Mouse (Mus musculus): Measurements from ENCODE around the gene Gm8251. TPM values are rescaled to one million over a fixed set of nuclear protein-coding genes. Genes with fewer than 3 reads are reported as not detected.

Gene Gm8251
- total RNA-seq, 2 experiments from 2014 or later: not detected

Other genes starting within 250 kb of the Gm8251 start
- gene Uxs1, start 234.1 kb downstream of the Gm8251 start, total RNA-seq (2021): 10 to 100 TPM; 11.4 to 15.0 TPM
- gene Tpp2, start 128.3 kb downstream of the Gm8251 start, total RNA-seq (2021): 10 to 100 TPM; 31.5 to 35.0 TPM
- gene Mettl21c, start 41.9 kb downstream of the Gm8251 start, total RNA-seq (2021): 10 to 100 TPM; 53.9 to 62.2 TPM
- gene Tex30, start 40.5 kb upstream of the Gm8251 start, total RNA-seq (2021): 1 to 10 TPM; 4.5 to 6.2 TPM
- gene Kdelc1, start 56.9 kb upstream of the Gm8251 start, total RNA-seq (2021): 1 to 10 TPM; 9.1 to 9.3 TPM
- gene Bivm, start 57.0 kb upstream of the Gm8251 start, total RNA-seq (2021): 1 to 10 TPM; 6.8 to 7.0 TPM
- 10 to 100 TPM in 1 of 2 experiments, 1 to 10 TPM in 1; 9.8 to 16.6 TPM for gene Ercc5, start 85.8 kb upstream of the Gm8251 start, total RNA-seq (2021)
- gene Mettl21e, start 157.0 kb upstream of the Gm8251 start, total RNA-seq (2021): 1 to 10 TPM; 1.3 to 5.4 TPM